Mouse (Mus musculus) MEL (cell line): Measurements from ENCODE around the gene Fxn. TPM values are rescaled to one million over a fixed set of nuclear protein-coding genes. Genes with fewer than 3 reads are reported as not detected.

Source experiments
- DNase-seq: peaks from one replicate; pipeline ENCODE4 v3.0.0; 2011; ENCODE audit warnings: low read depth, low spot score
- H3K27ac ChIP-seq: 2 replicates; pipeline ENCODE4 v1.5.1; 2012; ENCODE audit warnings: low read depth, mild to moderate bottlenecking, control low read depth, low read length, moderate library complexity; ENCODE audit not compliant: control insufficient read depth
- H3K27me3 ChIP-seq, 2 experiments: fragments of 150-350 bp in 1 of 2; sonication (generic) in 1 of 2; 2 replicates each; pipeline ENCODE4 v1.6.1; 2012; ENCODE audit warnings: low read length in 2 of 2, mild to moderate bottlenecking in 2 of 2, improper control_type of control experiment in 1 of 2, moderate library complexity in 1 of 2; ENCODE audit not compliant: insufficient read depth in 2 of 2, control insufficient read depth in 1 of 2
- H3K36me3 ChIP-seq, 2 experiments: 2 replicates each; pipeline ENCODE4 v1.6.1; 2012 to 2014; ENCODE audit warnings: low read length in 2 of 2, improper control_type of control experiment in 1 of 2, inconsistent platforms in 1 of 2, mild to moderate bottlenecking in 1 of 2; ENCODE audit not compliant: insufficient read depth in 2 of 2, control insufficient read depth in 1 of 2
- H3K4me1 ChIP-seq, 2 experiments: fragments of 150-350 bp in 1 of 2; sonication (generic) in 1 of 2; 2 replicates each; pipeline ENCODE4 v1.6.1; 2012; ENCODE audit warnings: low read length in 2 of 2, improper control_type of control experiment in 1 of 2, mild to moderate bottlenecking in 1 of 2; ENCODE audit not compliant: insufficient read depth in 2 of 2, control insufficient read depth in 1 of 2
- H3K4me3 ChIP-seq, 2 experiments: fragments of 150-350 bp in 1 of 2; sonication (generic) in 1 of 2; 2 replicates each; pipeline ENCODE4 v1.5.1; 2012; ENCODE audit warnings: low read depth in 2 of 2, low read length in 2 of 2, mild to moderate bottlenecking in 2 of 2, moderate library complexity in 2 of 2, control low read depth in 1 of 2, improper control_type of control experiment in 1 of 2; ENCODE audit not compliant: control insufficient read depth in 1 of 2, insufficient read depth in 1 of 2
- H3K79me2 ChIP-seq: 2 replicates; pipeline ENCODE4 v1.6.1; 2012; ENCODE audit warnings: mild to moderate bottlenecking, low read length, moderate library complexity; ENCODE audit not compliant: control insufficient read depth, poor library complexity, insufficient read depth
- H3K9ac ChIP-seq: 2 replicates; pipeline ENCODE4 v1.6.1; 2012; ENCODE audit warnings: low read depth, mild to moderate bottlenecking, control low read depth, low read length, moderate library complexity; ENCODE audit not compliant: control insufficient read depth, poor library complexity, severe bottlenecking
- H3K9me3 ChIP-seq: fragments of 150-350 bp; sonication (generic); replicated peaks from 2 replicates; pipeline ENCODE4 v1.6.1; 2012; ENCODE audit warnings: mild to moderate bottlenecking, low read length, improper control_type of control experiment, moderate library complexity; ENCODE audit not compliant: insufficient read depth
- CHD1 ChIP-seq: IDR thresholded peaks from 2 replicates; pipeline ENCODE4 v1.6.1; 2012; ENCODE audit warnings: low read depth, mild to moderate bottlenecking, inconsistent platforms, low read length, improper control_type of control experiment
- CTCF ChIP-seq, 3 experiments: IDR thresholded peaks in 2 of 3; conservative IDR thresholded peaks in 1 of 3; 2 replicates each; pipeline ENCODE4 v1.5.1; 2011 to 2012; ENCODE audit warnings: low read length in 3 of 3, low read depth in 2 of 3, mild to moderate bottlenecking in 2 of 3, improper control_type of control experiment in 1 of 3, inconsistent platforms in 1 of 3, mixed read lengths in 1 of 3, moderate library complexity in 1 of 3; ENCODE audit not compliant: control insufficient read depth in 1 of 3, insufficient read depth in 1 of 3, poor library complexity in 1 of 3, severe bottlenecking in 1 of 3
- E2F4 ChIP-seq: IDR thresholded peaks from 2 replicates; pipeline ENCODE4 v1.6.1; 2011; ENCODE audit warnings: low read depth, low read length, improper control_type of control experiment, borderline replicate concordance
- ELF1 ChIP-seq: IDR thresholded peaks from 2 replicates; pipeline ENCODE4 v1.6.1; 2014; ENCODE audit warnings: low read depth, mild to moderate bottlenecking, inconsistent platforms, low read length, improper control_type of control experiment, moderate library complexity
- EP300 ChIP-seq, 2 experiments: IDR thresholded peaks; 2 replicates each; pipeline ENCODE4 v1.6.1; 2011; ENCODE audit warnings: improper control_type of control experiment in 2 of 2, low read length in 2 of 2, low read depth in 1 of 2, mild to moderate bottlenecking in 1 of 2
- JUND ChIP-seq: IDR thresholded peaks from 2 replicates; pipeline ENCODE4 v1.6.1; 2011; ENCODE audit warnings: low read depth, mild to moderate bottlenecking, improper control_type of control experiment, low read length
- MAFK ChIP-seq: IDR thresholded peaks from 2 replicates; pipeline ENCODE4 v1.6.1; 2011; ENCODE audit warnings: low read depth, mild to moderate bottlenecking, low read length, improper control_type of control experiment, borderline replicate concordance
- MAX ChIP-seq: IDR thresholded peaks from 2 replicates; pipeline ENCODE4 v1.6.1; 2011; ENCODE audit warnings: low read length, improper control_type of control experiment
- MEF2A ChIP-seq: IDR thresholded peaks from 2 replicates; pipeline ENCODE4 v1.6.1; 2014; ENCODE audit warnings: low read depth, mild to moderate bottlenecking, inconsistent platforms, low read length, improper control_type of control experiment; ENCODE audit not compliant: poor library complexity, insufficient replicate concordance, severe bottlenecking; ENCODE audit errors: extremely low read depth
- MXI1 ChIP-seq: IDR thresholded peaks from 2 replicates; pipeline ENCODE4 v1.6.1; 2011; ENCODE audit warnings: mild to moderate bottlenecking, low read depth, low read length, improper control_type of control experiment
- MYB ChIP-seq: IDR thresholded peaks from 2 replicates; pipeline ENCODE4 v1.6.1; 2011; ENCODE audit warnings: mild to moderate bottlenecking, low read depth, low read length, improper control_type of control experiment
- MYC ChIP-seq: IDR thresholded peaks from 2 replicates; pipeline ENCODE4 v1.6.1; 2011; ENCODE audit warnings: low read depth, mild to moderate bottlenecking, low read length, improper control_type of control experiment, moderate library complexity
- POLR2A ChIP-seq, 2 experiments: IDR thresholded peaks; 2 replicates each; pipeline ENCODE4 v1.6.1; 2011 to 2012; ENCODE audit warnings: low read length in 2 of 2, mild to moderate bottlenecking in 2 of 2, control low read depth in 1 of 2, improper control_type of control experiment in 1 of 2, low read depth in 1 of 2, moderate library complexity in 1 of 2; ENCODE audit not compliant: control insufficient read depth in 1 of 2, insufficient read depth in 1 of 2, poor library complexity in 1 of 2
- POLR2AphosphoS2 ChIP-seq: IDR thresholded peaks from 2 replicates; pipeline ENCODE4 v1.6.1; 2011; ENCODE audit warnings: low read length, improper control_type of control experiment
- RAD21 ChIP-seq: IDR thresholded peaks from 2 replicates; pipeline ENCODE4 v1.6.1; 2011; ENCODE audit warnings: mild to moderate bottlenecking, low read depth, low read length, improper control_type of control experiment
- SMC3 ChIP-seq: IDR thresholded peaks from 2 replicates; pipeline ENCODE4 v1.6.1; 2011; ENCODE audit warnings: low read depth, low read length, improper control_type of control experiment
- TAL1 ChIP-seq: IDR thresholded peaks from 2 replicates; pipeline ENCODE4 v1.6.1; 2012; ENCODE audit warnings: mild to moderate bottlenecking, inconsistent platforms, low read length, moderate library complexity, mixed read lengths
- TBP ChIP-seq: IDR thresholded peaks from 2 replicates; pipeline ENCODE4 v1.8.0; 2011; ENCODE audit warnings: low read depth, low read length, improper control_type of control experiment
- USF1 ChIP-seq: IDR thresholded peaks from 2 replicates; pipeline ENCODE4 v1.6.1; 2014; ENCODE audit warnings: low read depth, mild to moderate bottlenecking, inconsistent platforms, low read length, improper control_type of control experiment, moderate library complexity
- ZKSCAN1 ChIP-seq: IDR thresholded peaks from 2 replicates; pipeline ENCODE4 v1.6.1; 2012; ENCODE audit warnings: low read depth, mild to moderate bottlenecking, inconsistent platforms, low read length, improper control_type of control experiment, moderate library complexity
- polyA plus RNA-seq, 2 experiments: library from polyadenylated mRNA; stranded (reverse) in 1 of 2; unstranded in 1 of 2; fragments of >175 nt in 1 of 2; fragments of >200 nt in 1 of 2; gene quantifications; 2 replicates each; pipeline versions ENCODE4 v1.2.1 to v1.2.4; 2012; ENCODE audit warnings: low replicate concordance in 2 of 2, low read depth in 1 of 2; ENCODE audit not compliant: insufficient read length in 2 of 2, insufficient read depth in 1 of 2, missing spikeins in 1 of 2
- total RNA-seq: library from RNA; depleted of rRNA; stranded (reverse); fragments of 300-350 nt; gene quantifications from 2 replicates; pipeline ENCODE4 v1.2.3, GENCODE M21; 2012

Gene Fxn
- total and polyA plus RNA-seq, 3 experiments = 53.7 to 83.7 TPM; not detected in 1

DNA sequence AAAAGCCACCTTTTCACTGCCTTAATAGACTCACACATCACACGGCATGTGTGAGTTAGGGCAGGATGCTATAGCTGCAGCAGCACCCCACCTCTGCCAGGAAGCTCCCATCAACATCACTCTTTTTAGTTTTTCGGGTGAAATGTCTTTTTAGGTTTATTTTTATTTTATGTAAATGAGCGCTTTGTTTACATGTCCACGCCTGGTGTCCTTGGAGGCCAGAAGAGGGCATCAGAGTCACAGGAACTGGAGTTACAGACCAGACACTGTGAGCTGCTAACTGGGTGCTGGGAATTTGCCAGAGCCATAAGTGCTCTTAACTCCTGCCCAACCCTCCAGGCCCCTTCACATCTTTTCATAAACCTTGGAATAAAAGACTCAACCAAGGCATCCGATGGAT is 25.9 kb upstream of the Fxn start:
- Histone ChIP-seq H3K27ac (no peak overlapping the region), H3K27me3 (no peaks in the 10 kb centered on the region), H3K9me3 (no peaks in the 10 kb centered on the region), H3K36me3 (no peaks in the 10 kb centered on the region), H3K9ac (no peak overlapping the region), H3K79me2 (no peaks in the 10 kb centered on the region), H3K4me3 (no peak overlapping the region), H3K4me1 (no peaks in the 10 kb centered on the region)
- DNase-seq = peak; percentile 38
- TF ChIP-seq MEF2A (no peak), CTCF (IDR thresholded peaks at IDR 0.05 in 2 of 3, conservative IDR thresholded peaks at IDR 0.05 in 1 of 3; ENCODE audit: control insufficient read depth in 1 of 3, insufficient read depth in 1 of 3, low read depth in 2 of 3, low read length in 3 of 3, poor library complexity in 1 of 3, severe bottlenecking in 1 of 3) (peak in 2 of 3 experiments; percentile 28 to 30; a peak in 2 of 6 replicates), SMC3 (peak; percentile 42), RAD21 (peak; percentile 39)

DNA sequence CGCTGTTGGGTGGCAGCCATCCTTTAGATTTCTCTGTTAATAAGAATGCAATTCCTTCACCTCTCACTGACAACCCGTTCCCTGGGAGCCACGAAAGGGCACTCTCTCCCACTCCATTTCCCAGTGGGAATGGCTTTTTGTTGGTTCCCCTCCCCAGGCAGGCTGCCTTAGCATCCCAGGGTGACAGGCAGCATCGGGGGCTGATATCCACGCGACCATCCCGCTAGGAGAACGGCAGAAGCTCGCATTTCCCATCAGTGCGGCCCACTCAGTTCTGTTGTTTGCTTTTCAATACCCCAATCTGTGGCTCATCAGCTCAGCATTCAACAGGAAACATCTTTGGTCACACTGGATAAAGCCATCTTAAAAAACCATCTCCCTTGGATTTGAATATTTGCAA is 21.8 kb upstream of the Fxn start:
- no peaks in the 10 kb centered on the region for H3K36me3 ChIP-seq
- TF ChIP-seq TBP = no peak
- TF ChIP-seq SMC3 = no peak
- no peak for TF ChIP-seq MYC
- TF ChIP-seq TAL1 = no peak
- no peak for TF ChIP-seq E2F4
- TF ChIP-seq, all 39 proteins: peak for 0
- DNase-seq = no peak

DNA sequence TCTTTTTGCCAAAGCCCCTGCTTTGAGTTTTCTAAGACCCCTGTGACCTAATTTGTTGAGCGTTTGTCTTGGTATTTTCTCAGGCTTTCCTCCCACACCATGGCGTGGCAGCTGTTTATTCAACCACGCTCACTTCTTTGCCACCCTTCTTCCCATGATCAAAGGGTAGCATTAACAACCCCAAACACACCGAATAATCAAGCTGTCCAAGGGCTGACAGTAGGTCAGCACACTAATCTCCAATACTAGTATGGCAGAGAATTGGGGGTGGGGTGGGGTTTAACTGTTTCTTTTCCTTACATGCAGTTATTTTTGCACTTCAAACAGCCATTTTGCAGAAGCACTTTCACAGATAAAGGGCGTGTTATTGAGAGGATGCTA is 21.4 kb upstream of the Fxn start:
- no peaks in the 10 kb centered on the region for H3K36me3 ChIP-seq
- H3K9me3 ChIP-seq = no peaks in the 10 kb centered on the region
- H3K4me3 ChIP-seq = no peak overlapping the region
- no peaks in the 10 kb centered on the region for H3K27me3 ChIP-seq
- no peak for TF ChIP-seq MAX
- no peak for TF ChIP-seq JUND
- no peak for TF ChIP-seq RAD21
- no peak for TF ChIP-seq POLR2AphosphoS2
- no peak for TF ChIP-seq ZKSCAN1
- no peak for TF ChIP-seq TBP
- TF ChIP-seq USF1 = no peak
- TF ChIP-seq MXI1 = no peak
- TF ChIP-seq CHD1 = no peak
- no peak for TF ChIP-seq MYB
- no peak for TF ChIP-seq MEF2A
- TF ChIP-seq EP300 (IDR thresholded peaks at IDR 0.05; ENCODE audit: low read depth in 1 of 2, low read length in 2 of 2) = no peak
- TF ChIP-seq POLR2A (IDR thresholded peaks at IDR 0.05; ENCODE audit: control insufficient read depth in 1 of 2, insufficient read depth in 1 of 2, low read depth in 1 of 2, low read length in 2 of 2, poor library complexity in 1 of 2) = no peak
- no peak for TF ChIP-seq ELF1
- TF ChIP-seq MAFK = no peak
- DNase-seq = no peak
- H3K27ac ChIP-seq = no peak overlapping the region
- H3K79me2 ChIP-seq = no peaks in the 10 kb centered on the region
- H3K4me1 ChIP-seq = no peaks in the 10 kb centered on the region
- H3K9ac ChIP-seq = no peak overlapping the region

More for the DNA sequence above, 21.8 kb upstream of the Fxn start:
- no peaks in the 10 kb centered on the region for H3K9me3 ChIP-seq
- H3K79me2 ChIP-seq = no peaks in the 10 kb centered on the region
- no peak overlapping the region for H3K9ac ChIP-seq
- H3K27ac ChIP-seq = no peak overlapping the region
- H3K4me1 ChIP-seq = no peaks in the 10 kb centered on the region
- no peak overlapping the region for H3K4me3 ChIP-seq
- no peaks in the 10 kb centered on the region for H3K27me3 ChIP-seq
